Mouse (Mus musculus) stomach, postnatal 0 days (tissue): ENCODE data around the gene Neto2. TPM values are rescaled to one million over a fixed set of nuclear protein-coding genes. Genes with fewer than 3 reads are reported as not detected.

Source experiments
- ATAC-seq: fragments of 200-750 bp; cut with Nextera tagmentation; 2 replicates; pipeline ENCODE4 v1.8.0; 2017; ENCODE audit not compliant: low FRiP score, low TSS enrichment
- DNase-seq: peaks from one replicate; pipeline ENCODE4 v3.0.0-alpha.2; 2016; ENCODE audit warnings: low spot score
- H3K27ac ChIP-seq: fragments of 300-500 bp; sonication (generic); replicated peaks from 2 replicates; pipeline ENCODE4 v1.5.1; 2014; ENCODE audit warnings: mild to moderate bottlenecking, control low read depth
- H3K27me3 ChIP-seq: fragments of 300-500 bp; sonication (generic); 2 replicates; pipeline ENCODE4 v1.6.1; 2014; ENCODE audit warnings: low read length; ENCODE audit not compliant: control insufficient read depth, insufficient read depth
- H3K36me3 ChIP-seq: fragments of 300-500 bp; sonication (generic); 2 replicates; pipeline ENCODE4 v1.6.1; 2014; ENCODE audit warnings: low read length, mixed read lengths; ENCODE audit not compliant: control insufficient read depth, insufficient read depth
- H3K4me1 ChIP-seq: fragments of 300-500 bp; sonication (generic); replicated peaks from 2 replicates; pipeline ENCODE4 v1.6.1; 2014; ENCODE audit warnings: antibody characterized with exemption; ENCODE audit not compliant: control insufficient read depth, insufficient read depth
- H3K4me2 ChIP-seq: fragments of 300-500 bp; sonication (generic); replicated peaks from 2 replicates; pipeline ENCODE4 v1.6.1; 2014; ENCODE audit warnings: low read depth, mild to moderate bottlenecking, control low read depth, moderate library complexity
- H3K4me3 ChIP-seq: fragments of 300-500 bp; sonication (generic); 2 replicates; pipeline ENCODE4 v1.5.1; 2014; ENCODE audit warnings: low read depth, low read length, control low read depth
- H3K9ac ChIP-seq: fragments of 300-500 bp; sonication (generic); 2 replicates; pipeline ENCODE4 v1.6.1; 2014; ENCODE audit warnings: mild to moderate bottlenecking, low read length, control low read depth, mixed read lengths
- H3K9me3 ChIP-seq: fragments of 300-500 bp; sonication (generic); 2 replicates; pipeline ENCODE4 v1.6.1; 2016; ENCODE audit warnings: low read length; ENCODE audit not compliant: control insufficient read depth
- CTCF ChIP-seq: IDR thresholded peaks from 2 replicates; pipeline ENCODE4 v1.5.1; 2016; ENCODE audit warnings: antibody characterized with exemption, low read depth, mild to moderate bottlenecking, moderate library complexity
- EP300 ChIP-seq: optimal IDR thresholded peaks from 2 replicates; pipeline ENCODE3; 2016; ENCODE audit warnings: antibody characterized with exemption
- WGBS: fragments of 180-500 bp; shearing (Covaris S2); extraction: QIAGEN DNeasy Blood & Tissue Kit; methylation state at CpG from one replicate; pipeline ENCODE4 v1.1.7; 2014; 5-methylcytosine and 5-hydroxymethylcytosine counted together
- polyA plus RNA-seq: library from polyadenylated mRNA; unstranded; fragments of >200 nt; fragmentation: Nextera tagmentation; extraction: Ambion mirVana; gene quantifications from 2 replicates; pipeline ENCODE4 v1.2.1, GENCODE M21; 2015

Neto2 gene
- 1.5 and 1.7 TPM in 2 replicates for polyA plus RNA-seq

- WGBS = 7% methylated on average over 35 of the region's 65 CpGs
- Histone ChIP-seq H3K4me2 (peak within 1 kb of the TSS; percentile 100), H3K36me3 (no peaks in the 10 kb centered on the region), H3K9ac (peak within 1 kb of the TSS; percentile 61), H3K27ac (peak within 1 kb of the TSS; percentile 40), H3K27me3 (no peaks in the 10 kb centered on the region), H3K9me3 (no peaks in the 10 kb centered on the region), H3K4me3 (peak within 1 kb of the TSS; percentile 57), H3K4me1 (peaks cover 2% of the 10 kb centered on the region; the same call in 1 of the 2 replicates)
- TF ChIP-seq CTCF (no peak), EP300 (no peak)
- peak; percentile 89 for ATAC-seq
- DNase-seq = peak; percentile 72
Measured at GRCm38 (mm10) chr8:85700751-85701351, at the start of gene Neto2. Gene Neto2, minus strand, starts transcription at chr8:85700924.

GRCm38 (mm10) chr8:85745053-85745452, 44.3 kb upstream of the Neto2 start:
- Histone ChIP-seq H3K4me1 (no peaks in the 10 kb centered on the region), H3K9ac (no peak overlapping the region), H3K4me2 (no peak overlapping the region), H3K27ac (no peak overlapping the region), H3K9me3 (no peaks in the 10 kb centered on the region), H3K27me3 (no peaks in the 10 kb centered on the region), H3K36me3 (no peaks in the 10 kb centered on the region), H3K4me3 (no peak overlapping the region)
- TF ChIP-seq EP300 (no peak), CTCF (no peak)
- DNase-seq = no peak
- WGBS = 98% methylated on average over 2 of the region's 2 CpGs
- no peak for ATAC-seq

- H3K4me1 ChIP-seq = no peaks in the 10 kb centered on the region
- DNase-seq = no peak
- H3K27ac ChIP-seq = no peak overlapping the region
- no peak overlapping the region for H3K9ac ChIP-seq
- H3K4me2 ChIP-seq = no peak overlapping the region
- no peak for ATAC-seq
- H3K9me3 ChIP-seq = no peaks in the 10 kb centered on the region
- TF ChIP-seq EP300 = no peak
- WGBS = 78% methylated on average over 3 of the region's 3 CpGs
- H3K27me3 ChIP-seq = no peaks in the 10 kb centered on the region
- H3K4me3 ChIP-seq = no peak overlapping the region
- no peaks in the 10 kb centered on the region for H3K36me3 ChIP-seq
Measured at GRCm38 (mm10) chr8:85730545-85730944, 29.8 kb upstream of the Neto2 start.

- Histone ChIP-seq H3K27ac (no peak overlapping the region), H3K4me1 (no peaks in the 10 kb centered on the region), H3K27me3 (no peaks in the 10 kb centered on the region), H3K9me3 (no peaks in the 10 kb centered on the region), H3K4me2 (no peak overlapping the region), H3K9ac (no peak overlapping the region), H3K4me3 (no peak overlapping the region), H3K36me3 (peaks cover 2% of the 10 kb centered on the region; the same call in 1 of the 2 replicates)
- WGBS = 72% methylated on average over 5 of the region's 5 CpGs
- DNase-seq (no peak), ATAC-seq (no peak)
- TF ChIP-seq CTCF (no peak), EP300 (no peak)
Measured at GRCm38 (mm10) chr8:85717271-85717670, 16.5 kb upstream of the Neto2 start.

- no peak overlapping the region for H3K4me2 ChIP-seq
- no peak overlapping the region for H3K27ac ChIP-seq
- H3K27me3 ChIP-seq = no peaks in the 10 kb centered on the region
- DNase-seq (no peak), ATAC-seq (no peak)
- H3K36me3 ChIP-seq = peaks cover 2% of the 10 kb centered on the region; the same call in 1 of the 2 replicates
- no peak for TF ChIP-seq EP300
- H3K4me3 ChIP-seq = no peak overlapping the region
- no peaks in the 10 kb centered on the region for H3K4me1 ChIP-seq
- WGBS = 86% methylated on average over 4 of the region's 4 CpGs
- H3K9me3 ChIP-seq = no peaks in the 10 kb centered on the region
- no peak overlapping the region for H3K9ac ChIP-seq
Measured at GRCm38 (mm10) chr8:85716696-85717095, 16.0 kb upstream of the Neto2 start.

- no peak overlapping the region for H3K27ac ChIP-seq
- H3K4me3 ChIP-seq = no peak overlapping the region
- no peak for TF ChIP-seq EP300
- TF ChIP-seq CTCF = no peak
- H3K4me2 ChIP-seq = no peak overlapping the region
- no peak overlapping the region for H3K9ac ChIP-seq
- no peaks in the 10 kb centered on the region for H3K4me1 ChIP-seq
- H3K27me3 ChIP-seq = no peaks in the 10 kb centered on the region
- DNase-seq (no peak), ATAC-seq (no peak)
- H3K36me3 ChIP-seq = no peaks in the 10 kb centered on the region
- H3K9me3 ChIP-seq = no peaks in the 10 kb centered on the region
- 67% methylated on average over 2 of the region's 2 CpGs for WGBS
Measured at GRCm38 (mm10) chr8:85706988-85707387, 6.3 kb upstream of the Neto2 start.
